Mouse (Mus musculus) retina, postnatal 1 day (tissue): ENCODE measurements around the gene Gm5926.
"Not testable (repeated sequence)": the region's sequence is repeated elsewhere in the genome, so short reads cannot be mapped to it uniquely, and the experiment has no call there.

Experiments
- DNase-seq: peaks from one replicate; pipeline ENCODE4 v3.0.0-alpha.2; 2012

Gene Gm5926

DNA sequence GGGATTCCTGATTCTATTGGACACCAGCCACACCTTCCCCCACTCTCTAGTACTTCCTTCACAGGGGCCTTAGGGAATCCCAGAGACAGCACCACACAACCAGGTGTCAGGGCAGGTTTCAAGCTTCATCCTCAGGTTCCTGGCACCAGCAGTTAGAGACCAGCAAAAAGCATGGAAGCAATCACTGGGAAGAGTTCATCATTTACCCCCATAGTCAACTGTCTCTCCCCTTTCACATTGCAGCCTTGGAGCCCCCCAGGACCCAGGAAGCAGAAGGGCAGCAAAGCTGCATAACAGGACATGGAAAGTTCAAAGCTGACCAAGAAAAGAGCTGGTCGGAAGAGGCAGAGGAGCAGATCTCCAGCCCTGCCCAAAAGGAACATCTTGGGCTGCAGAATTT is at the start of gene Gm5926:
Gm5926 (plus strand) TSS at position 301 of the 400 bp plus-strand sequence.
- DNase-seq, result not testable (repeated sequence)

DNA sequence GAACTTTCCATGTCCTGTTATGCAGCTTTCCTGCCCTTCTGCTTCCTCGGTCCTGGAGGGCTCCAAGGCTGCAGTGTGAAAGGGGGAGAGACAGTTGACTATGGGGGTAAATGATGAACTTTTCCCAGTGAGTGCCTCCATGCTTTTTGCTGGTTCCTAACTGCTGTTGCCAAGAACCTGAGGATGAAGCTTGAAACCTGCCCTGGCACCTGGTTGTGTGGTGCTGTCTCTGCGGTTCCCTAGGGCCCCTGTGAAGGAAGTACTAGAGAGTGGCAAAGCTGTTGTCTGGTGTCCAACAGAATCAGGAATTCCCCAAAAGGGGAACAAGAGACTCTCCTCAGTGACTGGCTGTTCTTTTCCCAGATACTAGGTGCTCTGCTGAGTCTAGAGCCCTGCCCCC is 49.5 kb upstream of the Gm5926 start:
- not testable (repeated sequence) for DNase-seq

DNA sequence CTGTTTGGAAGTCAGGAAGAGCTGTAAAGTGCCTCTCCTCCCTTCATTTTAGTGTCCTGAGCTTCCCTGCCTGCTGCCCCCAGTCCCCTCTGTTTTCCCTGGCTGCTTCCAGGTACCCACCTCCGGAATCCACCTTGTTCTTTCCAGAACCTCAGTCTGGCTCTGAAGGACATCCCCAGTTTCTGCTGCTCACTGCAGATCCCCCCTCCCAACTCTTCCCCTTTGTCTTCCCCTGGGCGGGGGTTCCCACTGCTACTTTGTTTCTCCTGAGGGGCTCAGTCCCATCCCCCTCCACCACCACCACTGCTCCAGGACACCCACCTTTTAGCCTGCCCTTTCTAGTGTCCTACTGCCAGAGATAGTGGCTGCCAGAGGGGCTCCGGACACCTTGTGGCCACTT is 49.1 kb upstream of the Gm5926 start:
- DNase-seq, result not testable (repeated sequence)
